Mouse (Mus musculus) heart, adult 9 months (tissue): ENCODE measurements around the gene Trmo.

Experiments
- DNase-seq, 2 experiments: peaks; one replicate each; pipeline ENCODE4 v3.0.0; 2022; ENCODE audit warnings: low spot score in 2 of 2

Trmo gene

DNA sequence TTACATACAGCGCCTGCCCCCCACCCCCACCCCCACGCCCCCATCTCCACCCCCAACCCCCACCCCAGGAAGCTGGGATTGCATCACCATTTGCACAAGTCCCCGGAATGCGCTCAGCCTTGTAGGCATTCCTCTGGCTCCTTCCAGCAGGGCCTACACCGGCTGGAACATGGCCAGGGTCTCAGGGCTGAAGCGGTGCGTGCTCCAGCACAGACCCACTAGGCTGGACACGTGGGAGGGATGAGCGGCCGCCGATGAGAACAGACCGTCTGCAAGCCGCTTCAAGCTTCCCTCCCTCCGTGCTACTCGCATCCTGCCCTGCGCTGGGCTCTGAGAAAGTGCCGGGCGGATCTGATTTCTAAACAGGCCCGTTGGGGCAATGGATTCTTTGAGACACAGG, 18.2 kb downstream of the Trmo start:
- peak; percentile 25 to 40 for DNase-seq

DNA sequence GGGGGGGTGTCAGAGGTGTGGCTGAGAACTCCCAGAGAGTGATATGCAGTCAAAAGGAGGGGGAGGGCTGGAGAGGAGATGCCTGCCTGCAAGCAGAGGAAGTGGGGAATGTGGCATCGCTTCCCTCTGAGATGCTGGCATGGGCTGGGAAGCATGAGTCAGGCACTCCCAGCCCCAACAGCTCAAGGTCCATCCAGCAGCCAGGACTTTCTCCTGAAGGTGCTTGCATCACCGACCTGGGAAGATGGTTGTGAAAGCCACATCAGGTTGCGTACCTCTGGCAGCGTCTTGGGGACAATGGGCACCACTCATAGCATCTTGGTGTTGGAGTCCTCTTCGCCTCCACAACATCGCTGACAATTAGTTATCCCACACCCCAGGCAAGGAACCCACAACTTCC, 18.8 kb downstream of the Trmo start:
- no peak for DNase-seq

DNA sequence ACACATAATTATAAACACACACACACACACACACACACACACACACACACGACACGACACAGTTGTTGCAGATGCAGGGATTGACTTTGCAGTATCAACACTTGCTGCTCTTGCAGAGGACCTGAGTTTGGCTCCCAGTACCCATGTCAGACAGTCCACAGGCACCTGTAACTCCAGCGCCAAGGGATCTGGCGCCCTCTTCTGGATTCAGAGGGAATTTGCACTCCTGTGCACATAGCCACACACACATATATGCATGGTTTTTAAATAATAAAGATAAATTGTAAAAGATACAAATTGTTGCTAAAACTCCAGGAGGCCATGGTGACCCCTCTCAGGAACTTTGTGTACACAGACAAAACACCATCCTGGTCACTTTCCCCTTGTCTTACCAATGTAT, 20.2 kb downstream of the Trmo start:
- no peak for DNase-seq

DNA sequence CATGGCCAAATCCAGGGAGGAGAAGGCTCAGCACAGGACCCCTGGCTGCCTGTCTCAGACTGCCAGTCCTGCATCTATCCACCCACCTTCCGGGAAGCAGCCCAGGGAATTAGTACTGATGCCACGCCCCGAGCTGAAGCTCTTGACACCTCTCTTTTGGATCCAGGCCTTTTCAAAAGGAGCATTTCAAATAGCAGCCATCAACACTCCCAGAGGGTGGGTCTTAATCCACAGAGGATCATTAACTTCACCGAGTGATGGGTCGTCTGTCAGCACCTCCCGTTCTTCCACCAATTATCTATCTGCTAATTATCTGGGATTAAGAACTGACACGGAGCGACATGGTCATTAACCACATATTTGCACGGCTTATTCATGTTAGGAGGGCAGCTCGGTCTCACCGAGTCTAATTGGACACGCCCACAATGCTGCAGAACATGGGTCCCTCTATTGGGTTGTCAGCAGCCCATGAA, 21.7 kb downstream of the Trmo start:
- DNase-seq = no peak

DNA sequence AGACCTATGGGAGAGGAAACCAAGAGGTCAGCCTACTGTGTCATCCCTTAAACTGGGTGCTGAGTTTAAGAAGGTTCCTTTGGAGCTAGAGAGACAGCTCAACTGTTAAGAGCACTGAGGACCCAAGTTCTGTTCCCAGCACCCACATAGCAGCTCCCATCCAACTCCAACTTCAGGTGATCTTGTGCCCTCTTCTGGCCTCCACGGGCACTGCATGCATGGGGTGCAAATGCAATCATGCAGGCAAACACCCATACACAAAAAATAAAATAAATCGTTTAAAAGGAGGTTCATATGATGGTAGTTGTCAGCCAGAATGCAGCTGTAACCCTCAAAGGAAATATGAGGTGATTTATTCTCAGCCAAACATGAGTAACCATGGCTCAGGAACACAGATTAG, 24.9 kb downstream of the Trmo start:
- DNase-seq = no peak

DNA sequence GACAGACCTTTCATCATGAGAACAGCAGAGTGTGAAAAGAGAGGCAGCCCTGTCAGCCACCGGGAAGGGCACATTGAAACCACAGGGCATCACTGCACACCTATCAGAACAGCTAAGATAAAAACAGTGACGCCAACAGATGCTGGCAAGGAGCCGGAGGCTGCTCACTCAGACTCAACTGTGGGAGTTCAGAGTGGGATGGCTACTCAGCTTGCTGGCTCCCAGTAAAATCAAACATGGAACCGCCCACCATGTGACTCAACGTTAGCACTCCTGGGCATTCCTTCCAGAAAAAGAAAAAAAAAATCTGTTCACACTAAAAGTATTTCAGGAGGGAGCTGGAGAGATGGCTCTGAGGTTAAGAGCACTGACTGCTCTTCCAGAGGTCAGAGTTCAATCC, 28.0 kb downstream of the Trmo start:
- no peak for DNase-seq

DNA sequence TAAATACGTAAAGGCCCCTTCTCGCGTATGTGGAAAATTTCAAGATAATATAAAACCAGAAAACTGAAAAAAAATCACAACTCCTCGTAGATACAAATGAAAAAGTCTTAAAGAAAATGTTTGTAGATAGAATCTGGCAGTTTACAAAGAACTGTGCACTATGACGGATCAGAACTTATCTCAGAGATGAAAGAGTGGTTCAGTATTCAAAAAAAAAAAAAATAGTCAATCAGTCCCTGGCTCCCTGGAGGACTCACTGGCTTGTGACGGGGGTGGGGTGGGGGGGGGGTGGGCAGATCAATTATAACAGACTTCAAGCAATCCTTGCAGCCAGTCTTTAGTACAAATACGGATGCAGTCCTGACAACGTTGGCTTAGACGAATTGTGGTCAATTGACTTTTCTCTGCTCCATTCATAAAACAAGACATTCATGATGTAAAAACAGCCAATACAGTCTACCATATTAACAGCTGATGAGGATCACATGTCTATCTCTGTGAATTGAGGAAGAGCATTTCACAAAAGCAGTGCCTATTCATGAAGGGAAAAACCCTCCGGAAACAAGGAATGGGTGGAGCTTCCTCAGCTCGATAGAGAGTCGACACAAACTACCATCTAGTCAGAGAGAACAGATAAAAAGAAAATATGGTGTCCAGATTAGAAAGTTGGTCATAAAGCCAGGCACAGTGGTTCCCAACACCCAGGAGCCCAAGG, 29.5 kb downstream of the Trmo start:
- no peak for DNase-seq

DNA sequence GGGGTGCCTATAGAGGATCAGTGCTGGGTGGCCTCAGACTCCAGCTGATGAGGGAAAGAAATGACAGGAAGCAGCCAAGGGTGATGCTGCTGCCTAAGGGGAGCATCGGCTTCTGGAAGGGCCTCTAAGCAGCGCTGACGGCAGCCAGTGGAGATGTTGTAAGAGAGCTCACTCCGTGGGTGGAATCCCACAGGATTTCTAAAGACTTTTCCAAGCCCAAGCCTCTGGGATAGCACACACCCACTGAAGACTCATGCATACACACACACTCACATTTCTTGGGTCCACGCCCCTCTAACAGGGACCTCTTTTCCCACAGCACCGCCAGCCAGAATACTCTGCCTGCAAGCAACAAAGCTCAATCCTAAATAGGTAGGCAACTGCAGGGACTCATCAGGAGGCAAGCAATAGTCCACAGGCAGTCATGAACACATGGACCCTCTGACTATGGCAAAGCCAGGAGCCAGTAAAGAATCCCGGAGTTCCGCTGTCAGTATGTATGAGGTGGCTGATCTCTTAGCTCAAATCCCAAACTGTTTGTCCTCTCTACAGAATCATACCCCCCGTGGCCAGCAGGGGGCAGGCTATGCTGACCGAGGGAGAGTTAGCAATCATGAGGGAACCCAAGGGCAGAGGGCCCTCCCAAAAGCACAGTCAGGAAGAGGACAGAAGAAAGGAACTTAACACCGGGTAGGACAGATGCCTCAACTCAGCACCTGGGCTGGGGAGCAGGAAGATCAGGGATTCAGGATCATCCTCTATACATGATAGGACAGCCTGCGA, 32.7 kb downstream of the Trmo start:
- peak; percentile 23 to 33 for DNase-seq

DNA sequence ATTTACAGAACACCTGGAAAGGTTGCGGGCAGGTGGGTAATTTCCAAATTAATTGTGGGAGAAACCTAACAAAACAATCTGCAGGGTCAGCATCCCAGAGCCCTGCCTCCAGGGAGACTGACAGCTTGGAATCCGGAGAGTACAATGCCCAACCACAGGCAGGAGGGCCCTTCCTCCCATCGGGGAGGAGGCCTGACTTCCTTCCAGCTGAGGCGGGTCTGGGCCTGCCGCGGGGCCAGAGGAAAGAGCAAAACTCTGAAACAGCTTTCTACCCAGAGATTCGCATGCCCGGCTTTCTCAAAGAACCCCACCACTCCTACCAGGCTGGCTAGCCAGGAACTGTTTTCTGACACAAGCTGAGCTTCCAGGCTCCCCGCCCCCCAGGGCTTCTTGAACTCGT, 36.2 kb downstream of the Trmo start:
- no peak for DNase-seq

DNA sequence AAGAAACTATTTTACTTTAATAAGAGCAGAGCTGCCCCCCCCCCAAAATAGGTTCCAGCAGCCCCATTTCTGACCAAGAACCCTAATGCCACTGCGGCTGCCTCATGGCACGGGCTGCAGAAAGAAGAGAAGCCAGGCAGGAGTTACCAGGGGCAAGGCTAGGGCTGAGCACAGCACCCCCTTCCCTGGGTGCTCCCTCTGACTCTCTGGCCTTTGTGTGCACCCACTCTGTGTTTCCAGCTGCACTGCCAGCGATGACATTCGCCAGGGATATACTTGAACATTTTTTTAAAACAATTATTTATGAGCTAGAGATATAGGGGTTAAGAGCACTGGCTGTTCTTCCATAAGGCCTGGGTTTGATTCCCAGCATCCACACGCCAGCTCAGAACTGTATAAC, 39.7 kb downstream of the Trmo start:
- no peak for DNase-seq

DNA sequence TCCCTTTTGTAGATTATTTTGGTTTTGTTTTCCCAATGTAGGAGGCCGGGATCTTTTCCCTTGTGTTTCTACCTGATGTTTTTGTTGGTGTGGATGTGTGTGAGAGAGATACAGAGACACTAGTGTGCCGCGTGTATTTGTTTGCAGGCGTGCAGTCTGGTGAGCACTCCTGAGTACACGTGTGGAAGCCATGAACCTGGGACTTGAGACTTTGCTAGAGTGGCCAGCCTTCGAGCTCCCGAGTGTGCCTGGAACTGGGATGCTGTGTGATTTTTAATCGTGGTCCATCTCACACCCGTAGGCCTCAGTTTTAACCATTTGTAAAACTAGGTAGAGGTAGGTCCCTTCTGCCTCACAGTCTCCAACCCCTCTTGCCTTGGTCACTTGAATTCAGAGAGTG, 40.3 kb downstream of the Trmo start:
- DNase-seq = no peak

DNA sequence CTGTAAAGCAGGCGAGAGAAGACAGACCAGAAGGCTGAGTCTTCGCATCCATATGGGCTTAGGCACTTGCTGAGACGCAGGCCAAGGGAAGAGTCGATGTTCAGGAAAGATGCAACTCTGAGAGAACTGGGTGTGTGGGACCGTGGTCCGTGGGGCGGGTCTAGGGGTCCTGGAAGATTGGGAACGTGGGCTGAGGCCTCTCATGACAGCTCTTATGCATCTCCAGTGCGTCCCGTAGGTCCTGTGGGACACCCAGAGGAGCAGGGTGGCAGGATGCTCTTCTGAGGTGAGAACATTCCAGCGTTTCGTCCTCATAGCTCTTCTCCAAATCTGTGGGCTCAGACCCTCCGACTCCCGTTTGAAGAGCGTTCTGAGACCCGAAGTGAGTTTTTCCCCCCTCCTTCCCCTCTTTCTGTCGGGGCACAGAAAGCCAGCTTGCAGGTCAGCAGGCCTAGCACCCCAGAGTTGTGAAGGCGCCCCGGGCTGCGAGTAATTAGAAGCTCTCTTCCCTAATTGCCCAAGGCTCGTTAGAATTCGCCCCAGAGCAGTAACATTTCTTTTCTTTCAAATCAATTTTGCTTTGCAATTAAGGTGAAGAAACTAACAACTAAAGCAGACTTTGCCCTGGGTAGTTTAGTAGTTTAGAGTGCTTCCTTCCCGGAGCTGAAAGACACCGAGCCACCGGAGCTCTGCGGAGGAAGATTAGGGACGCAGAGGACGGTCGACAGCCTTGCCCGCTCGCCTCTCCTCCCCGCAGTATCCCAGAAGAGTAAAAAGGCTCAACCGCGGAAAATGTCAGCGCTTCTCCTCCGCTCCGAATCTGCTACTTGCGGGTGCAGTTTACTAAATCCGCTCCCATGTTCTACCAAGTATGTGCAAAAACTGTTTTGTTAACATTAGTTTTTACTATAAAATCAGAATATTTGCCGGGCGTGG, 41.4 kb downstream of the Trmo start:
- DNase-seq = no peak

DNA sequence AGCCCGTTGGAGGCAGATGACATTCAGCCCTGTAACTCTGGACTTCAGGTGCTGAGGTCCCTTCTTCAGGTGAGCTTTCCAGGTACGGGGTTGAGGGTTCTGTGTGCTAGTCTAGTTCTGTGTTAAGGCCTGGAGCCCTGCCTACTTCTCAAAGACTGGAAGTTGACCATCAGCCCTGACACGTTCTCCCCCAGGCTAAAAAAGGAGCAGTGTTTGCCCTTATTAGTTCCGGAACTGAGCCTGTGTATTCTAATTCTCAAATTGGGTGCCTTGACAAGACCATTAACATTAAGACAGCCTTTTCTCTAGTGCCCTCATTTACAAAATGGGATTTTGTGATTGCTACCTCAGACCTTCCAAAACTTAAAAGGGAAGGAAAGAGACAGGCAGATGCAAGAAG, 42.1 kb downstream of the Trmo start:
- no peak for DNase-seq

DNA sequence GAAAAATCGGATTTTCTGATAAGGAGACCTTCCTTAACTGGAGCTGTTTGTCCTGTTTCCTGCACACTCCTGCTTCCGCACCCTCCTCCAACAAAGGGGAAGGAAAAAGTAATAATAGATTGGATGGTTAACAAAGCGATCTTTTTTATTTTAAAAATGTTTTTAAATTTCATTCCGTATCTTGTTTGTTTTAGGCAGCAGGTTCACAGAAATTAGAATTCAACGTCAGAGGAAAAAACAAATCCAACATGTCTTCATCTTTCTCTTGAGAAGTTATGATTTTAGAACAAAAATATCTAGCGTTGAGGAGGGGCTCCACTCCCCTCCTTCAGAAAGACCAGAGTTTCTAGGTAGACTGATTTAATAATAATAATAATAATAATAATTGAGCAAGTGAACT, 43.0 kb downstream of the Trmo start:
- no peak for DNase-seq

DNA sequence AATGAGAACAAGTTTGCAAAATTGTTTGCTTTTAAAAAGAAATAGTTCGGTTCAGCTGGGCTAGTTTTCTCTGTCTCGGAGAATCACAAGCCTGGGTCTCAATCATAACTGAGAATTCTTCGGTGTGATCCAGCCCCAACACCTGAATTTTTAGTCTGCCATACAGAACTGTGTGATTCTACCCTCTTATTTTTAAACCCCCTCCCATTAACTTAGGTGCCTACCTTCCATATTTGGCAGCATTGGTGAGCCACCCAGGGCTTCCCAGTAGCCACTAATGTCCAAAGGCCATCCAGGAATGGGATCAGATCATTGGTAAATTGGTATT, 43.5 kb downstream of the Trmo start:
- no peak for DNase-seq

DNA sequence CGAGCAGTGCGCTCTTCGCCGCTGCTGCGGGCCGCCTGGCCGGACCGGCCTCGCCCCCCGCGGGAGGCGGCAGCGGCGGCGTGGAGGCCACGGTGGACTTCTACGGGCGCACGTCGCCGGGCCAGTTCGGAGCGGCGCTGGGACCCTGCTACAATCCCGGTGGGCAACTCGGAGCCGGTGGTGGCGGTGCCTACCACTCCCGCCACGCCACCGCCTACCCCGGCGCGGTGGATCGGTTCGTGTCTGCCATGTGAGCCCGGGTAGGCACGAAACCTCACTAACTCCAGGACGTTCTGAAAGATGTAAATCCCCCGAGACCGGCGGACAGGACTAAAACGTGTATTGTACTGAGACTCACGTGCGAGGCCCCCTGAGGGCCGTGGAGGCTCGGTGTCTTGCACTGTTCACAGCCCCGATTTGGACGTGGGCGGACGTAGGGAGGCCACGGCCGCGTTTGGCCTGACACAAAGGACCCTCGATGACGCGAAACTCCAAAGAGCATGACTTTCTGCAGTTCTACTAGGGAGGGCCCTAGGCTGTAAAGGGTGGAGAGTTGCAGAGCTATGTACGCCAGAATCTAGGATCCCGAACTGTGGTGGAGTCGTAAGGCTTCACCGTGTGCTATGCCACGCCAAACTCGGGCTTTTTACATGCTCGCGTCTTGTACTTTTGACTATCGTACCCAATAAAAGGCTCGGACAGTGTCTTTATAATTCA, 44.0 kb downstream of the Trmo start:
- no peak for DNase-seq

DNA sequence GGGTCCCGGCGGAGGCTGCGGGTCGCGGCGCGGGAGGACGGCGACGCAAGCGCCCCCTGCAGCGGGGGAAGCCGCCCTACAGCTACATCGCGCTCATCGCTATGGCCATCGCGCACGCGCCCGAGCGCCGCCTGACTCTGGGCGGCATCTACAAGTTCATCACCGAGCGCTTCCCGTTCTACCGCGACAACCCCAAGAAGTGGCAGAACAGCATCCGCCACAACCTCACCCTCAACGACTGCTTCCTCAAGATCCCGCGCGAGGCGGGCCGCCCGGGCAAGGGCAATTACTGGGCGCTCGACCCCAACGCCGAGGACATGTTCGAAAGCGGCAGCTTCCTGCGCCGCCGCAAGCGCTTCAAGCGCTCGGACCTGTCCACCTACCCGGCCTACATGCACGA, 44.9 kb downstream of the Trmo start:
- no peak for DNase-seq

DNA sequence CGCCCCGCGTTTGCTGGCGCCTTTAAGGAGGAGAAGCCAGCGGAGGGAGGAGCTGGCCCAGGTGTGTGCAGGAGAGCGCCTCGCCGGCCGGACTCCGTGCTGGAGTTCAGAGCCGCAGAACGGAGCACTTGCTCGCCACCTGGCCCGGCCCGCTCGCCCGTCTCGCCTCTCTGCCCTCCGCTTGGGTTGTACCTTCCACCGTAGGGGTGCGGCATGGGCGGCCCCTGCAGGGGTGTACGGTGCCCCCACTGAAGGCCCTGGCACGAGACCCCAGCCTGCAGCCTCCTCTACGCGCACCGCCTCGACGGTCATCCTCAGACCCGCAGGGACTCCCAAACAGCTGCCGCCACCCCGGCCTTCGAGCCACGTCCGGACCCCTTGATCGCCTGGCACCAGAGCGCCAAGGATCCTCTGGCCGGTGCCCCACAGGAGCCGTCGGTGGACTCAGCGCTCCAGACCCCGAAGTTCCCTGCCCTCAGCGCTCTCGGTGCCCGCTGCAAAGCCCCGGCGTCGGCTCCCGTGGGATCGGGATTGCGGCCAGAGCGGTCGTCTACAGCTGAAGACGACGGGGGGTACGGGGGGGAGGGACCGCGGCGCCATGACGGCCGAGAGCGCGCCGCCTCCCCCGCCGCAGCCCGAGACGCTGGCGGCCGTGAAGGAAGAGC, 45.5 kb downstream of the Trmo start, which contains the start of gene Foxe1:
TSS of gene Foxe1 (plus strand) at position 14 of the 665 bp plus-strand sequence.
- DNase-seq = no peak

DNA sequence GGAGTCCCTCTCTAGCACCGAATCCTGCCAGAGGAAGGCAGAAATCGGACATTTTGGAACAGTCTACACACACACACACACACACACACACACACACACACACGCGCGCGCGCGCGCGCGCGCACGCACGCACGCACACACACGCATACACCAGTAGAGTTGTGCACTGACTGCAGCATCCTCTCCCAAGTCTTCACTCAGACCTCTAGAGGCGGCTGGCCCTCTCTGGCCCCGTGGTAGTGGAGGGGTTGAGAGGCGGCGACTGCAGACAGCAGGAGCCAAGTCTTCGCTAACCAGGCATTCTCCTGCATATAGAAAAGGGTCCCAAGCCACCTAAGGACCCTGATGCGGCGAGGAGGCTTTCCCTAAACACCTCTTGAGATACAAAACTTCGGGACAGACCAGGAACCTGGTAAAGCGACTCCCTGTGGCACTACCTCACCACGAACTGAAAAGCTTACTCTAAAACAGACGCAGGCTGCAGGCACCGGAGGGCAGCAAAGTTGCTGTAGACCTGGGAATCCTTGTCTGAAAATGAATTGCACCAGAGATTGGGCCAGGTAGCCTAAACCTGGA, 46.4 kb downstream of the Trmo start:
- DNase-seq = no peak

DNA sequence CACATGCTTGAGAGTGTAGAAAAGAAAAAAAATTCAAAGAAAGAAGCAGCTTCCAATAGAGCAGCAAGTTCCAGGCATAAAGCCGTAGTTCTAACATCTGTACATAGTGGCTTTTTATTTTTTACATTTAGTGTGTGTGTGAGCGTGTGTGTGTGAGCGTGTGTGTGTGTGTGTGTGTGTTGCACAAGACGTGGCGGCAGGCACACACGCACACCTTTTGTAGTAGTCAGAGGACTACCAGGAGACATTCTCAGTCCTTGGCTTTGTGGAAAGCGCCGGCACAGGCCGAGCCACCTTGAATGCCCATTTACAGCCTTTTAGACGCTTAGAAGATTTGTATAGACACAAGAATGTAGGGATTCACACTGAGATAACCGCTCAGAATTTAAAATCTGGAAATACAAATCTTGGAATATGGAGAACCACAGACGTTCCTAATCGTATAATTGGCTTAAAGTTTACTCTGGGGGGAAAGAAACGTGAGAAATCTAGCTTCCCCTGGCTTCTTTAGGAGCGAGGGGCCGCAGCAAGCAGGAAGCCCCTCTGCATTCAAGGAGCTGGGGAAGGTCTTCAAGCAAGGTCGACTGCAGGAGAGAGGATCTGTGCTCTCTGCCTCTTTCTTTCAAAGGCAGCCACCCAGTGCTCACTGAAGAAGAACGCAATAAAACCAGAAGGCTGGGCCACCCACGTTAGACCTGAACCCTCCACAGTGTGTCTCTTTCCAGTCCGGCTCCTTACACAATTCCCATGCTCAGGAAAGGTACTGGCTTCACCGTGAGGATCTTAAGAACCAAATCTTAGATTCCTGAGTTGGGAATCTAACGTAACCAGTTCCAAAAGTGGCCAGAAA, 47.2 kb downstream of the Trmo start:
- DNase-seq = no peak
